In genomic region chr12:86814740-86815139, GRCm38 (mm10) we compare ENCODE assay signal across 12 mouse cellular contexts.
DNase-seq lines count a peak whose midpoint lies in the region; ATAC-seq lines count a peak whose summit lies in the region.
"Had no signal": no experiment of that assay in that cellular context is flagged by ENCODE, and none has a peak within 500 bp of the region (broad histone marks: within the 10 kb centered on the region; RNA-seq: fewer than 3 reads in every experiment).

No protein-coding gene starts in this region.

- DNase-seq in neural tube, embryonic 11.5 days (ENCODE audit: low spot score) = peak; percentile 74
- DNase-seq in neural tube, embryonic 10.5 days (ENCODE audit: extremely low spot score, low spot score) = no peak
- no peak for DNase-seq in lung, postnatal 36 days
- DNase-seq in adrenal gland, adult (ENCODE audit: inconsistent age in 2 of 2, low spot score in 1 of 2) = no peak
- DNase-seq: lung, embryonic 14.5 days; retina, postnatal 1 day had no signal

- no peak overlapping the region for H3K4me2 ChIP-seq in neural tube, embryonic 11.5 days (ENCODE audit: low read depth)
- H3K4me2 ChIP-seq in forebrain, embryonic 13.5 days = no peak overlapping the region
- H3K4me2 ChIP-seq in hindbrain, embryonic 16.5 days (ENCODE audit: low read length) = no peak overlapping the region
- no peak overlapping the region for H3K4me2 ChIP-seq in neural tube, embryonic 14.5 days (ENCODE audit: low read depth, low read length)
- H3K4me2 ChIP-seq in intestine, embryonic 16.5 days (ENCODE audit: low read depth, low read length) = no peak overlapping the region
- H3K4me2 ChIP-seq: limb, embryonic 12.5 days; lung, embryonic 14.5 days; stomach, embryonic 15.5 days had no signal

- H3K9me3 ChIP-seq in neural tube, embryonic 11.5 days (ENCODE audit: control insufficient read depth, low read length) = no peaks in the 10 kb centered on the region
- no peaks in the 10 kb centered on the region for H3K9me3 ChIP-seq in forebrain, embryonic 13.5 days (replicated peaks)
- H3K9me3 ChIP-seq in hindbrain, embryonic 16.5 days (ENCODE audit: control insufficient read depth, low read length) = no peaks in the 10 kb centered on the region
- H3K9me3 ChIP-seq in neural tube, embryonic 14.5 days (ENCODE audit: control insufficient read depth, low read length) = no peaks in the 10 kb centered on the region
- H3K9me3 ChIP-seq in intestine, embryonic 16.5 days (ENCODE audit: control insufficient read depth, low read length) = no peaks in the 10 kb centered on the region
- H3K9me3 ChIP-seq: limb, embryonic 12.5 days; stomach, embryonic 15.5 days had no signal

- H3K9ac ChIP-seq in neural tube, embryonic 11.5 days (ENCODE audit: low read length) = no peak overlapping the region
- H3K9ac ChIP-seq in forebrain, embryonic 13.5 days = no peak overlapping the region
- no peak overlapping the region for H3K9ac ChIP-seq in hindbrain, embryonic 16.5 days (ENCODE audit: low read depth, low read length)
- H3K9ac ChIP-seq in neural tube, embryonic 14.5 days (replicated peaks; ENCODE audit: low read depth, low read length) = no peak overlapping the region
- H3K9ac ChIP-seq in intestine, embryonic 16.5 days (ENCODE audit: low read depth, low read length) = no peak overlapping the region
- H3K9ac ChIP-seq: limb, embryonic 12.5 days; lung, embryonic 14.5 days; stomach, embryonic 15.5 days had no signal

- peak; percentile 59; the same call in 1 of the 2 replicates for ATAC-seq in neural tube, embryonic 11.5 days (ENCODE audit: insufficient read depth, low FRiP score, low TSS enrichment)
- ATAC-seq in forebrain, embryonic 13.5 days = peak; percentile 67
- ATAC-seq in hindbrain, embryonic 16.5 days = no peak
- 0 out of 2 replicates have a peak, but pooled peaks have one; percentile 15 for ATAC-seq in neural tube, embryonic 14.5 days (ENCODE audit: low read depth)
- ATAC-seq in intestine, embryonic 16.5 days = no peak

- 0 out of 2 replicates have a peak overlapping the region, but pooled peaks have one; percentile 1 for H3K27ac ChIP-seq in neural tube, embryonic 11.5 days (ENCODE audit: low read depth, low read length)
- H3K27ac ChIP-seq in forebrain, embryonic 13.5 days = peak overlapping the region; percentile 97
- H3K27ac ChIP-seq in hindbrain, embryonic 16.5 days (ENCODE audit: low read depth, low read length) = peak overlapping the region; percentile 95
- peak overlapping the region; percentile 97 for H3K27ac ChIP-seq in neural tube, embryonic 14.5 days (ENCODE audit: low read depth, low read length)
- no peak overlapping the region for H3K27ac ChIP-seq in intestine, embryonic 16.5 days (ENCODE audit: low read length)
- H3K27ac ChIP-seq: stomach, embryonic 15.5 days had no signal

- no peak overlapping the region for H3K4me3 ChIP-seq in neural tube, embryonic 11.5 days (ENCODE audit: low read depth, low read length)
- no peak overlapping the region for H3K4me3 ChIP-seq in forebrain, embryonic 13.5 days
- H3K4me3 ChIP-seq in hindbrain, embryonic 16.5 days (ENCODE audit: low read length) = no peak overlapping the region
- H3K4me3 ChIP-seq in neural tube, embryonic 14.5 days (ENCODE audit: low read depth, low read length) = no peak overlapping the region
- H3K4me3 ChIP-seq in intestine, embryonic 16.5 days (ENCODE audit: low read length) = no peak overlapping the region
- H3K4me3 ChIP-seq: limb, embryonic 12.5 days; stomach, embryonic 15.5 days had no signal

- H3K27me3 ChIP-seq in neural tube, embryonic 11.5 days (ENCODE audit: control insufficient read depth, insufficient read depth, low read length) = no peaks in the 10 kb centered on the region
- no peaks in the 10 kb centered on the region for H3K27me3 ChIP-seq in forebrain, embryonic 13.5 days
- no peaks in the 10 kb centered on the region for H3K27me3 ChIP-seq in hindbrain, embryonic 16.5 days (replicated peaks; ENCODE audit: control insufficient read depth, insufficient read depth, low read length)
- no peaks in the 10 kb centered on the region for H3K27me3 ChIP-seq in neural tube, embryonic 14.5 days (ENCODE audit: control insufficient read depth, insufficient read depth, low read length)
- no peaks in the 10 kb centered on the region for H3K27me3 ChIP-seq in intestine, embryonic 16.5 days (replicated peaks; ENCODE audit: control insufficient read depth, insufficient read depth, low read length)
- H3K27me3 ChIP-seq: limb, embryonic 12.5 days; stomach, embryonic 15.5 days had no signal

- 65% methylated on average over 7 of the region's 7 CpGs for WGBS in neural tube, embryonic 11.5 days
- 27% methylated on average over 7 of the region's 7 CpGs for WGBS in forebrain, embryonic 13.5 days
- WGBS in hindbrain, embryonic 16.5 days = 35% methylated on average over 7 of the region's 7 CpGs
- 39% methylated on average over 7 of the region's 7 CpGs for WGBS in neural tube, embryonic 14.5 days
- WGBS in intestine, embryonic 16.5 days = 81% methylated on average over 7 of the region's 7 CpGs

- H3K36me3 ChIP-seq in neural tube, embryonic 11.5 days (ENCODE audit: control insufficient read depth, insufficient read depth, low read length) = no peaks in the 10 kb centered on the region
- H3K36me3 ChIP-seq in forebrain, embryonic 13.5 days (ENCODE audit: poor library complexity, severe bottlenecking) = no peaks in the 10 kb centered on the region
- H3K36me3 ChIP-seq in hindbrain, embryonic 16.5 days (ENCODE audit: control insufficient read depth, insufficient read depth, low read length) = no peaks in the 10 kb centered on the region
- H3K36me3 ChIP-seq in neural tube, embryonic 14.5 days (ENCODE audit: control insufficient read depth, insufficient read depth, low read length) = no peaks in the 10 kb centered on the region
- no peaks in the 10 kb centered on the region for H3K36me3 ChIP-seq in intestine, embryonic 16.5 days (ENCODE audit: control insufficient read depth, insufficient read depth, low read length)
- H3K36me3 ChIP-seq: limb, embryonic 12.5 days; stomach, embryonic 15.5 days had no signal

- H3K4me1 ChIP-seq in neural tube, embryonic 11.5 days (ENCODE audit: control insufficient read depth, insufficient read depth, low read length) = peaks cover 31% of the 10 kb centered on the region
- H3K4me1 ChIP-seq in forebrain, embryonic 13.5 days = peaks cover 82% of the 10 kb centered on the region
- peaks cover 56% of the 10 kb centered on the region for H3K4me1 ChIP-seq in hindbrain, embryonic 16.5 days (ENCODE audit: control insufficient read depth, insufficient read depth, low read depth, low read length)
- peaks cover 41% of the 10 kb centered on the region for H3K4me1 ChIP-seq in neural tube, embryonic 14.5 days (ENCODE audit: control insufficient read depth, insufficient read depth, low read length)
- H3K4me1 ChIP-seq in intestine, embryonic 16.5 days (ENCODE audit: control insufficient read depth, insufficient read depth, low read length) = peaks cover 20% of the 10 kb centered on the region

Comparison
In these comparisons a context has a peak if more than half of its experiments do, and no peak if none do; other contexts are left out.
1. ATAC-seq: peak in neural tube, embryonic 11.5 days (single experiment), forebrain, embryonic 13.5 days (single experiment) and neural tube, embryonic 14.5 days (single experiment); none in hindbrain, embryonic 16.5 days (single experiment) and intestine, embryonic 16.5 days (single experiment).